Mouse (Mus musculus) megakaryocyte, embryonic 14.5 days (primary cell): ENCODE measurements around the gene a.

Experiments
- FLI1 ChIP-seq: IDR thresholded peaks from 2 replicates; pipeline ENCODE4 v1.6.1; 2012; ENCODE audit warnings: low read length, inconsistent platforms, mixed read lengths
- GATA1 ChIP-seq: IDR thresholded peaks from 3 replicates; pipeline ENCODE4 v1.6.1; 2012; ENCODE audit warnings: mixed read lengths, low read length, inconsistent platforms, borderline replicate concordance

DNA sequence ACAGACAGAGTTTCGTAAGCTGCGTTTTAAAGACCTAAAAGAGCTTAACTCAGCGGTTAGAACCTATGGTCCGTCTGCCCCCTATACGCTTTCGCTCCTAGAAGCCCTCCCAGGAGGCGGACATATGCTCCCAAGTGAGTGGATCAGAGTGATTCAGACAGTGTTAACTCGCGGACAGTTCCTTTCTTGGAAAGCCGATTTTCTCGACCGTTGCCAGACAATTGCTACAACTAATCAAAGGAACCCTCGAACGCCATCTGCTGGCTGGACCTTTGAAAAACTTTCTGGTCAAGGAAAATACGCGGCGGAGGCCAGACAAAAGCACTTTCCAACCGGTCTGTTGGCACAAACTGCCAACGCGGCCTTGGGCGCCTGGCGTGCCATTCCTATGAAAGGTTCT is 228.5 kb downstream of the a start:
- TF ChIP-seq GATA1 (no peak), FLI1 (no peak)
